In the genomic region with DNA sequence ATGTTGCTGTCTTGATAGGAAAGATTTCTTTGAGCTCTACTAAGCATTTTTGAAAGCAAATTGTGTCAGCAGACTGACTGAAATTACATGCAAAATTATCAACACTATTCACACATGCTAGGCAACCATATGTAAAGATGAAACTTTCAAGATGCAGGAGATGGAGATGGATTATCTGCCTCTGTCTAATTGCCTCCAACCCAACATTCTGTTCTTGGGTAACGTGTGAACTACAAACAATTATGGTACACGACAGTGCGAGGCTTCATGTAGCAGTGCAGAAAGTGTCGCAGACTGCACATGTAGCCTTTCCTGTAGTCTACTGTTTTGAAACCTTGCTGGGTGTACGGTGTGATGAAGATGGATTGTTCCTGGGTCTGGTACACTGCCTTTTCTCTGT, we compare ENCODE assay signal across 24 mouse cellular contexts.
DNase-seq lines count a peak whose midpoint lies in the region; ATAC-seq and TF ChIP-seq lines count a peak whose summit lies in the region.
"Had no signal": no experiment of that assay in that cellular context is flagged by ENCODE, and none has a peak within 500 bp of the region (broad histone marks: within the 10 kb centered on the region; RNA-seq: fewer than 3 reads in every experiment).

No protein-coding gene starts in this region.

- no peak overlapping the region for H3K4me2 ChIP-seq in forebrain, embryonic 13.5 days
- H3K4me2 ChIP-seq in forebrain, embryonic 11.5 days (ENCODE audit: low read depth, low read length, severe bottlenecking), result no peak overlapping the region
- no peak overlapping the region for H3K4me2 ChIP-seq in forebrain, embryonic 15.5 days (replicated peaks)
- no peak overlapping the region for H3K4me2 ChIP-seq in forebrain, embryonic 12.5 days
- no peak overlapping the region for H3K4me2 ChIP-seq in midbrain, embryonic 11.5 days
- H3K4me2 ChIP-seq in midbrain, postnatal 0 days (ENCODE audit: low read depth, low read length, poor library complexity, severe bottlenecking), result no peak overlapping the region
- H3K4me2 ChIP-seq in forebrain, postnatal 0 days (ENCODE audit: low read depth), result no peak overlapping the region
- H3K4me2 ChIP-seq: embryonic facial prominence, embryonic 12.5 days had no signal

- H3K4me1 ChIP-seq in forebrain, embryonic 13.5 days, result no peaks in the 10 kb centered on the region; the same call in 1 of the 2 replicates
- no peaks in the 10 kb centered on the region for H3K4me1 ChIP-seq in forebrain, embryonic 11.5 days (replicated peaks; ENCODE audit: control insufficient read depth, insufficient read depth, low read length)
- H3K4me1 ChIP-seq in forebrain, embryonic 15.5 days, result peaks cover 21% of the 10 kb centered on the region
- no peaks in the 10 kb centered on the region for H3K4me1 ChIP-seq in forebrain, embryonic 12.5 days
- H3K4me1 ChIP-seq in midbrain, embryonic 11.5 days (ENCODE audit: control insufficient read depth, insufficient read depth, low read length), result no peaks in the 10 kb centered on the region
- H3K4me1 ChIP-seq in midbrain, postnatal 0 days (ENCODE audit: insufficient read depth, low read length), result no peaks in the 10 kb centered on the region
- H3K4me1 ChIP-seq in forebrain, postnatal 0 days (ENCODE audit: insufficient read depth), result no peaks in the 10 kb centered on the region
- H3K4me1 ChIP-seq: embryonic facial prominence, embryonic 10.5 days; embryonic facial prominence, embryonic 12.5 days had no signal

- H3K9ac ChIP-seq in forebrain, embryonic 13.5 days, result no peak overlapping the region
- no peak overlapping the region for H3K9ac ChIP-seq in forebrain, embryonic 11.5 days (ENCODE audit: low read length)
- no peak overlapping the region for H3K9ac ChIP-seq in forebrain, embryonic 15.5 days (replicated peaks)
- no peak overlapping the region for H3K9ac ChIP-seq in forebrain, embryonic 12.5 days
- no peak overlapping the region for H3K9ac ChIP-seq in midbrain, embryonic 11.5 days (ENCODE audit: low read length)
- no peak overlapping the region for H3K9ac ChIP-seq in midbrain, postnatal 0 days (replicated peaks; ENCODE audit: low read length, poor library complexity, severe bottlenecking)
- H3K9ac ChIP-seq in forebrain, postnatal 0 days, result no peak overlapping the region
- H3K9ac ChIP-seq: embryonic facial prominence, embryonic 12.5 days had no signal

- DNase-seq in forebrain, embryonic 11.5 days (ENCODE audit: low spot score), result no peak
- DNase-seq in midbrain, embryonic 11.5 days (ENCODE audit: low spot score, missing footprints), result peak; percentile 60
- no peak for DNase-seq in midbrain, postnatal 0 days (ENCODE audit: low spot score)
- DNase-seq in forebrain, postnatal 0 days, result peak; percentile 34
- no peak for DNase-seq in cerebellum, postnatal 36 days
- DNase-seq: adrenal gland, adult 8-10 months; adrenal gland, postnatal 14 days; adrenal gland, postnatal 36 days; B cell, adult 2 months; cerebellum, adult 11 months; cerebellum, adult 18-20 months; cerebellum, adult 8-10 months; cerebellum, adult 9-11 months; cerebellum, postnatal 14 days had no signal

- no peaks in the 10 kb centered on the region for H3K27me3 ChIP-seq in forebrain, embryonic 13.5 days
- H3K27me3 ChIP-seq in forebrain, embryonic 11.5 days (ENCODE audit: control insufficient read depth, insufficient read depth, low read length), result no peaks in the 10 kb centered on the region
- H3K27me3 ChIP-seq in forebrain, embryonic 15.5 days, result no peaks in the 10 kb centered on the region
- no peaks in the 10 kb centered on the region for H3K27me3 ChIP-seq in forebrain, embryonic 12.5 days
- H3K27me3 ChIP-seq in midbrain, embryonic 11.5 days (ENCODE audit: control insufficient read depth, insufficient read depth, low read length), result no peaks in the 10 kb centered on the region
- H3K27me3 ChIP-seq in midbrain, postnatal 0 days (ENCODE audit: insufficient read depth, low read length), result no peaks in the 10 kb centered on the region
- no peaks in the 10 kb centered on the region for H3K27me3 ChIP-seq in forebrain, postnatal 0 days (ENCODE audit: insufficient read depth, low read length)
- H3K27me3 ChIP-seq: CH12.LX; embryonic facial prominence, embryonic 12.5 days; Patski had no signal

- peaks cover 13% of the 10 kb centered on the region; the same call in 1 of the 2 replicates for H3K36me3 ChIP-seq in forebrain, embryonic 13.5 days (ENCODE audit: poor library complexity, severe bottlenecking)
- no peaks in the 10 kb centered on the region for H3K36me3 ChIP-seq in forebrain, embryonic 11.5 days (ENCODE audit: control insufficient read depth, insufficient read depth, low read length)
- H3K36me3 ChIP-seq in forebrain, embryonic 15.5 days, result no peaks in the 10 kb centered on the region
- peaks cover 8% of the 10 kb centered on the region; the same call in 1 of the 2 replicates for H3K36me3 ChIP-seq in forebrain, embryonic 12.5 days (replicated peaks)
- no peaks in the 10 kb centered on the region for H3K36me3 ChIP-seq in midbrain, embryonic 11.5 days (ENCODE audit: control insufficient read depth, insufficient read depth, low read length)
- no peaks in the 10 kb centered on the region for H3K36me3 ChIP-seq in midbrain, postnatal 0 days (ENCODE audit: insufficient read depth, low read length)
- H3K36me3 ChIP-seq in forebrain, postnatal 0 days (ENCODE audit: insufficient read depth), result no peaks in the 10 kb centered on the region

- 77% methylated on average over 5 of the region's 5 CpGs for WGBS in forebrain, embryonic 13.5 days
- 87% methylated on average over 5 of the region's 5 CpGs for WGBS in forebrain, embryonic 11.5 days
- 64% methylated on average over 5 of the region's 5 CpGs for WGBS in forebrain, embryonic 15.5 days
- 83% methylated on average over 5 of the region's 5 CpGs for WGBS in forebrain, embryonic 12.5 days
- WGBS in midbrain, embryonic 11.5 days, result 96% methylated on average over 5 of the region's 5 CpGs
- 92% methylated on average over 5 of the region's 5 CpGs for WGBS in midbrain, postnatal 0 days
- WGBS in forebrain, postnatal 0 days, result 56% methylated on average over 5 of the region's 5 CpGs

- no peak overlapping the region for H3K27ac ChIP-seq in forebrain, embryonic 13.5 days
- H3K27ac ChIP-seq in forebrain, embryonic 11.5 days (ENCODE audit: low read depth, low read length), result no peak overlapping the region
- H3K27ac ChIP-seq in forebrain, embryonic 15.5 days (replicated peaks), result peak overlapping the region; percentile 34
- no peak overlapping the region for H3K27ac ChIP-seq in forebrain, embryonic 12.5 days
- no peak overlapping the region for H3K27ac ChIP-seq in midbrain, embryonic 11.5 days (ENCODE audit: low read depth, low read length)
- H3K27ac ChIP-seq in midbrain, postnatal 0 days (ENCODE audit: low read depth, low read length), result no peak overlapping the region
- no peak overlapping the region for H3K27ac ChIP-seq in forebrain, postnatal 0 days (ENCODE audit: low read depth, low read length)
- H3K27ac ChIP-seq: embryonic facial prominence, embryonic 10.5 days; embryonic facial prominence, embryonic 12.5 days had no signal

- no peak for TF ChIP-seq CTCF in midbrain, postnatal 0 days (IDR thresholded peaks at IDR 0.05)
- no peak for TF ChIP-seq CTCF in forebrain, postnatal 0 days (IDR thresholded peaks at IDR 0.05; ENCODE audit: low read depth)

- ATAC-seq in forebrain, embryonic 13.5 days, result peak; percentile 74
- ATAC-seq in forebrain, embryonic 11.5 days (replicated peaks; ENCODE audit: low FRiP score), result no peak
- peak; percentile 65; the same call in 1 of the 2 replicates for ATAC-seq in forebrain, embryonic 15.5 days (replicated peaks)
- no peak for ATAC-seq in forebrain, embryonic 12.5 days (ENCODE audit: low FRiP score)
- no peak for ATAC-seq in midbrain, embryonic 11.5 days (ENCODE audit: low FRiP score)
- ATAC-seq in midbrain, postnatal 0 days (ENCODE audit: low FRiP score), result no peak
- peak; percentile 85 for ATAC-seq in forebrain, postnatal 0 days
- ATAC-seq: activated CD4-positive, CD25-positive, alpha-beta regulatory T cell, adult 4 months; CD4-positive, CD25-positive, alpha-beta regulatory T cell, adult 4 months; Patski had no signal

- H3K4me3 ChIP-seq in forebrain, embryonic 13.5 days, result no peak overlapping the region
- H3K4me3 ChIP-seq in forebrain, embryonic 11.5 days (ENCODE audit: low read depth, low read length), result no peak overlapping the region
- H3K4me3 ChIP-seq in forebrain, embryonic 15.5 days, result no peak overlapping the region
- no peak overlapping the region for H3K4me3 ChIP-seq in forebrain, embryonic 12.5 days (replicated peaks)
- H3K4me3 ChIP-seq in midbrain, embryonic 11.5 days (ENCODE audit: low read depth, low read length), result no peak overlapping the region
- H3K4me3 ChIP-seq in midbrain, postnatal 0 days (ENCODE audit: low read depth, low read length), result no peak overlapping the region
- no peak overlapping the region for H3K4me3 ChIP-seq in forebrain, postnatal 0 days (ENCODE audit: low read depth, low read length)
- H3K4me3 ChIP-seq: embryonic facial prominence, embryonic 10.5 days; embryonic facial prominence, embryonic 12.5 days had no signal

- no peaks in the 10 kb centered on the region for H3K9me3 ChIP-seq in forebrain, embryonic 13.5 days (replicated peaks)
- H3K9me3 ChIP-seq in forebrain, embryonic 11.5 days (ENCODE audit: control insufficient read depth, low read length), result no peaks in the 10 kb centered on the region
- no peaks in the 10 kb centered on the region for H3K9me3 ChIP-seq in forebrain, embryonic 15.5 days
- no peaks in the 10 kb centered on the region for H3K9me3 ChIP-seq in forebrain, embryonic 12.5 days
- no peaks in the 10 kb centered on the region for H3K9me3 ChIP-seq in midbrain, embryonic 11.5 days (ENCODE audit: control insufficient read depth, low read length)
- no peaks in the 10 kb centered on the region for H3K9me3 ChIP-seq in midbrain, postnatal 0 days (ENCODE audit: low read length)
- no peaks in the 10 kb centered on the region for H3K9me3 ChIP-seq in forebrain, postnatal 0 days (ENCODE audit: low read length)
- H3K9me3 ChIP-seq: embryonic facial prominence, embryonic 10.5 days; embryonic facial prominence, embryonic 12.5 days; G1E had no signal

Comparison
In these comparisons a context has a peak if more than half of its experiments do, and no peak if none do; other contexts are left out.
1. ATAC-seq: peak in forebrain, embryonic 13.5 days (single experiment), forebrain, embryonic 15.5 days (single experiment) and forebrain, postnatal 0 days (single experiment); none in forebrain, embryonic 11.5 days (single experiment), forebrain, embryonic 12.5 days (single experiment), midbrain, embryonic 11.5 days (single experiment) and midbrain, postnatal 0 days (single experiment).
2. DNase-seq: peak in midbrain, embryonic 11.5 days (single experiment) and forebrain, postnatal 0 days (single experiment); none in forebrain, embryonic 11.5 days (single experiment), midbrain, postnatal 0 days (single experiment) and cerebellum, postnatal 36 days (0 of 2).